Mouse (Mus musculus) olfactory bulb, adult 2 months (tissue): ENCODE measurements around the gene Eif3c.

ENCODE experiments used
- CTCF ChIP-seq: fragments of 200-500 bp; IDR thresholded peaks from 2 replicates; pipeline ENCODE4 v1.5.1; 2012; ENCODE audit warnings: low read depth, mild to moderate bottlenecking, low read length, moderate library complexity; ENCODE audit not compliant: insufficient read depth
- POLR2A ChIP-seq: fragments of 200-500 bp; IDR thresholded peaks from 2 replicates; pipeline ENCODE4 v1.6.1; 2012; ENCODE audit warnings: mild to moderate bottlenecking, low read depth, low read length, moderate library complexity; ENCODE audit not compliant: insufficient read depth

DNA sequence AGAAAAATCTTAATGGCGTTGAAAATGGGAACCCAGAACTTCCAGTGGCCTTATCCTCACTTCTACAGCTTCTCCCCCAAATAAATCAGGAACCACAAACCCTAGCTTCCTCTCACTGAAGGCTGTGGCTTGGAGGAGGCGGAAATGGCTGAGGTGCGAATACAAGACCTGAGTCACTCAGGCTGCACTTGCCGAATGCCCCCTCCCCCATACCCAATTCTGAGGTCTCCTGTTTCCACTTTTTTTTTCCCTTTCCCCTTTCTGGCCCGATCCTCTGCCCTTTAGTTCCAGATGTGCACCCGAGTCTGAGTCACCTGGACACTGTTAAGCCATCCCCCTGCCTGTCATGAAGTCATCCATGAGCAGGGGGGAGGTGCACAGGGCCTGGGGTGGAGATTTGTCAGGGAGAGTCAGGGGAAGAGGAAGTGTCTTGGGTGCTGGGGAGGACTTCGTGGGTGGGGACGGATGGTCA is 18.3 kb upstream of the Eif3c start, which contains the start of gene Apobr:
- TF ChIP-seq CTCF = no peak
- TF ChIP-seq POLR2A = no peak
